7 mouse cellular contexts compared by ENCODE assay signal in genomic region chr5:36291191-36291590, GRCm38 (mm10).
A peak's percentile ranks its signal among the peaks of the same experiment; 100 is the strongest.
DNase-seq lines count a peak whose midpoint lies in the region; ATAC-seq lines count a peak whose summit lies in the region.

No protein-coding gene starts in this region.

- H3K4me1 ChIP-seq in midbrain, embryonic 10.5 days: peaks cover 9% of the 10 kb centered on the region
- no peaks in the 10 kb centered on the region for H3K4me1 ChIP-seq in midbrain, embryonic 14.5 days (ENCODE audit: control insufficient read depth, insufficient read depth, low read length)

- WGBS in midbrain, embryonic 10.5 days: 60% methylated on average over 5 of the region's 5 CpGs
- 58% methylated on average over 5 of the region's 5 CpGs for WGBS in midbrain, embryonic 14.5 days

- no peak overlapping the region for H3K4me2 ChIP-seq in midbrain, embryonic 14.5 days (ENCODE audit: low read length)

- intact Hi-C loops in left cerebral cortex, postnatal 4 days (cut with DNase I): no loop called here

- no peak overlapping the region for H3K27ac ChIP-seq in midbrain, embryonic 10.5 days (replicated peaks)
- H3K27ac ChIP-seq in midbrain, embryonic 14.5 days (replicated peaks; ENCODE audit: low read depth, low read length): no peak overlapping the region

- H3K4me3 ChIP-seq in midbrain, embryonic 10.5 days: no peak overlapping the region
- H3K4me3 ChIP-seq in midbrain, embryonic 14.5 days (replicated peaks; ENCODE audit: low read depth, low read length): no peak overlapping the region

- no peaks in the 10 kb centered on the region for H3K9me3 ChIP-seq in midbrain, embryonic 10.5 days (replicated peaks)
- H3K9me3 ChIP-seq in midbrain, embryonic 14.5 days (ENCODE audit: control insufficient read depth, low read length): no peaks in the 10 kb centered on the region

- no peaks in the 10 kb centered on the region for H3K27me3 ChIP-seq in midbrain, embryonic 10.5 days (ENCODE audit: low read depth, poor library complexity, severe bottlenecking)
- no peaks in the 10 kb centered on the region for H3K27me3 ChIP-seq in midbrain, embryonic 14.5 days (ENCODE audit: control insufficient read depth, insufficient read depth, low read length)

- DNase-seq in midbrain, embryonic 10.5 days (ENCODE audit: low spot score): peak; percentile 21
- no peak for DNase-seq in midbrain, embryonic 14.5 days
- peak; percentile 39 for DNase-seq in adrenal gland, adult 2 months
- peak; percentile 22 to 69 for DNase-seq in kidney, postnatal 36 days
- peak; percentile 68 for DNase-seq in testis, postnatal 10 days (ENCODE audit: low spot score)
- no peak for DNase-seq in left cerebral cortex, postnatal 4 days
- DNase-seq in cerebellum, adult 9-10 months: no peak

- H3K9ac ChIP-seq in midbrain, embryonic 14.5 days (replicated peaks; ENCODE audit: low read length): no peak overlapping the region

- H3K36me3 ChIP-seq in midbrain, embryonic 10.5 days: no peaks in the 10 kb centered on the region
- H3K36me3 ChIP-seq in midbrain, embryonic 14.5 days (ENCODE audit: control insufficient read depth, insufficient read depth, low read length): no peaks in the 10 kb centered on the region

- ATAC-seq in midbrain, embryonic 14.5 days (ENCODE audit: low FRiP score, low TSS enrichment): no peak

Comparison
In these comparisons a context has a peak if more than half of its experiments do, and no peak if none do; other contexts are left out.
1. DNase-seq: peak in midbrain, embryonic 10.5 days (single experiment), adrenal gland, adult 2 months (single experiment), kidney, postnatal 36 days (2 of 2) and testis, postnatal 10 days (single experiment); none in midbrain, embryonic 14.5 days (single experiment), left cerebral cortex, postnatal 4 days (single experiment) and cerebellum, adult 9-10 months (single experiment).